Mouse (Mus musculus): ENCODE data around the gene Sh2d1b2.

The Sh2d1b2 gene

DNA sequence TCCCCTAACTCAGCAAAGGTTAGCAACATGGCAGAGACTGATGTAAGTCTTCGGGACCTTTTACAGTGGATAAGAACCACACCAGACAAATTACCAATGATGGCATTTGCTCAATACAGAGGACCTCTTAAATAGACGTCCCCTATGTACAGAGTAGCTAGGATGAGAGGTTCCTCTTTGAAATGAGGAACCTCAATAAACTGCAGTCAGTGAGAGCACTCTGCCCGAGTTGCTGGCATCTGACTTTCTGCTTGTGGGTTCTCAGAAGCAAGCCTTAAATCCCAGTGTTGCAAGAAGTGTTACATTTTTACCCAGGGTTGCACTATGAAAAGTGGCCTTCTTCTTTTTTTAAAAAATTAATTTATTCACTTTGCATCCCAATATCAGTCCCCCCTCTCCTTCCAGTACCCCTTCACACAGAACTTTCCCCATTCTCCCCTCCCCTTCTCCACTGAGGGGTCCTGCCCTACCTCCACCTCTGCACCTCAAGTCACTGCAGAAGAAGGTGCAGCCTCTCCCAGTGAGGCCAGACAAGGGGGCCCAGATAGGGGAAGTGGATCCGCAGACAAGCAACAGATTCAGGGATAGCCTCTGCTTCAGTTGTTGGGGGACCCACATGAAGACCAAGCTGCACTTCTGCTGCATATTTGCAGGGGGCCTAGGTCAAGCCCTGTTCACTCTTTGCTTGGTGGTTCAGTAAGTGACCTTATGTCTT lies 50.0 kb downstream of the Sh2d1b2 start:
- no peak for DNase-seq

DNA sequence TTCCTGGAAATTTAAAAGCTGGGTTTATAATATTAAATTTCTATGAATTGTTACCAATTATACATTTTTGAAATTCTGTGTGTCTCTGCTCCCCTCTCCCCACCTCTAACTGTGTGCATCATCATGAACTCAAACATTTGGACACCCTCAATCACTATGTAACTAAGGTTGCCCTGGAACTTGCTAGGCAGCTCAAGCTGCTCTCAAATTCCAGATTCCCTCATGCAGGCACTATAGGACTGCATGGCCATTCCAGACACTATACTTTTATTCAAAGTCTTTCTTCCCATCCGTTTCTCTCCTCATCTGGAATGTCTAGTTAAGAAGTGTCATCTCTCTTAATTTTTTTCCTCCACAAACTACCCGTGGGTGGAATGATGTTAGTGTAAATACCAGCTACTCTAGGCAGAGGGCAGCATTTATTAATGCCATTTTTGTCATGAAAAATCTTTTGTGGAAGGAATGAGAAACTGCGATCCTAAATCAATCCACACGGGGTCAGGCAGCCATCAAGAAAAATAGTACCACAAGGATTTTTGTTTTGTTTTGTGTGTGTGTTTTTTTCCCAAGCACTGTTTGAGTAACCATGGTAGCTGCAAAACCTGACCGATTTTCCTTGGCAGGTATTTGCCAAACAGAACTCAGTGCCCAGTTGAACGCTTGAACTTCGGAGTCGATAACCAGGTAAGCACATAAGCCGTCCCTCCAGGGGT lies 59.8 kb downstream of the Sh2d1b2 start:
- DNase-seq = no peak

GRCm38 (mm10) chr1:170293257-170293656 lies 60.7 kb downstream of the Sh2d1b2 start:
- no peak for DNase-seq

- DNase-seq = no peak
These were observed 62.4 kb downstream of the Sh2d1b2 start for GRCm38 (mm10) chr1:170294786-170295570.

GRCm38 (mm10) chr1:170299496-170299895 lies 66.9 kb downstream of the Sh2d1b2 start:
- no peak for DNase-seq

GRCm38 (mm10) chr1:170301686-170302085 lies 69.1 kb downstream of the Sh2d1b2 start:
- no peak for DNase-seq

- DNase-seq = no peak
These were observed 69.9 kb downstream of the Sh2d1b2 start for GRCm38 (mm10) chr1:170302456-170302855.

DNA sequence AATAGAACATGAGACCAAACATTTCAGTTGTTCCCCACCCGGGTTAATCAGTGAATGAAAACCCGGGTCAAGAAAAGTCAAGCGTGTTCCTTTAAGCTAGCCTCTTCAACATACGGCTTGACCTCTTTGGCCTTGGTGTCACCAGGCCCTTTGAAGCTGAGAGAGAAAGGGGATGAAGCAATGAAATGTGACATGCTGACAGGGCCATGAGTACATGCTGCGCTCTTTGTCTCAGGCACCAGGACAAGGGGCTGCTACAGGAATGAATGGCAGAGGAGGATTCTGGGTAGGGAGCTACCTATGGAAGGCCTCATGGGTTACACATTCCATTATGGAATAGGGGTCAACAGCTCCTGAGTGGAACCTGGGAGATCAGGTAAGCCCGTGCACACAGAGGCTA lies 70.6 kb downstream of the Sh2d1b2 start:
- DNase-seq = no peak
